ENCODE assay signal across 12 mouse cellular contexts in genomic region chr3:127375956-127376660, GRCm38 (mm10).
DNase-seq lines count a peak whose midpoint lies in the region; ATAC-seq lines count a peak whose summit lies in the region.
"Had no signal": no experiment of that assay in that cellular context is flagged by ENCODE, and none has a peak within 500 bp of the region (broad histone marks: within the 10 kb centered on the region; RNA-seq: fewer than 3 reads in every experiment).

No protein-coding gene starts in this region.

- no peak overlapping the region for H3K4me3 ChIP-seq in forebrain, embryonic 11.5 days (ENCODE audit: low read depth, low read length)
- no peak overlapping the region for H3K4me3 ChIP-seq in midbrain, embryonic 10.5 days
- H3K4me3 ChIP-seq: heart, adult 2 months; myocyte had no signal

- H3K9ac ChIP-seq in forebrain, embryonic 11.5 days (ENCODE audit: low read length) = no peak overlapping the region

- H3K4me2 ChIP-seq in forebrain, embryonic 11.5 days (ENCODE audit: low read depth, low read length, severe bottlenecking) = no peak overlapping the region; the same call in 1 of the 2 replicates

- ATAC-seq in forebrain, embryonic 11.5 days (replicated peaks; ENCODE audit: low FRiP score) = peak; percentile 57; the same call in 1 of the 2 replicates

- H3K9me3 ChIP-seq in forebrain, embryonic 11.5 days (ENCODE audit: control insufficient read depth, low read length) = peaks cover 3% of the 10 kb centered on the region; the same call in 1 of the 2 replicates
- peaks cover 6% of the 10 kb centered on the region; the same call in 1 of the 2 replicates for H3K9me3 ChIP-seq in midbrain, embryonic 10.5 days (replicated peaks)

- 0 out of 2 replicates have a peak overlapping the region, but pooled peaks have one; percentile 8 for H3K27ac ChIP-seq in forebrain, embryonic 11.5 days (ENCODE audit: low read depth, low read length)
- H3K27ac ChIP-seq in midbrain, embryonic 10.5 days (replicated peaks) = peak overlapping the region; percentile 13; the same call in 1 of the 2 replicates
- H3K27ac ChIP-seq: heart, adult 2 months had no signal

- H3K36me3 ChIP-seq in forebrain, embryonic 11.5 days (ENCODE audit: control insufficient read depth, insufficient read depth, low read length) = no peaks in the 10 kb centered on the region
- H3K36me3 ChIP-seq in midbrain, embryonic 10.5 days = no peaks in the 10 kb centered on the region

- H3K4me1 ChIP-seq in forebrain, embryonic 11.5 days (replicated peaks; ENCODE audit: control insufficient read depth, insufficient read depth, low read length) = peaks cover 7% of the 10 kb centered on the region; the same call in 1 of the 2 replicates
- peaks cover 18% of the 10 kb centered on the region for H3K4me1 ChIP-seq in midbrain, embryonic 10.5 days

- DNase-seq in Muller cell, postnatal 12 days (ENCODE audit: inconsistent ontology term) = peak; percentile 76
- peak; percentile 47 for DNase-seq in adrenal gland, postnatal 14 days
- no peak for DNase-seq in forebrain, embryonic 11.5 days (ENCODE audit: low spot score)
- DNase-seq in midbrain, embryonic 10.5 days (ENCODE audit: low spot score) = no peak
- no peak for DNase-seq in urinary bladder, postnatal 4 days (ENCODE audit: low spot score in 2 of 2)
- no peak for DNase-seq in kidney, postnatal 4 days
- no peak for DNase-seq in frontal cortex, postnatal 36 days (ENCODE audit: low spot score in 2 of 2)
- DNase-seq: cerebellum, adult 11-12 months; heart, adult 2 months; kidney, postnatal 25 days; lung, postnatal 10 days had no signal

- no peaks in the 10 kb centered on the region for H3K27me3 ChIP-seq in forebrain, embryonic 11.5 days (ENCODE audit: control insufficient read depth, insufficient read depth, low read length)
- no peaks in the 10 kb centered on the region for H3K27me3 ChIP-seq in midbrain, embryonic 10.5 days (ENCODE audit: low read depth, poor library complexity, severe bottlenecking)

- 23% methylated on average over 11 of the region's 11 CpGs for WGBS in forebrain, embryonic 11.5 days
- WGBS in midbrain, embryonic 10.5 days = 36% methylated on average over 11 of the region's 11 CpGs

Comparison
In these comparisons a context has a peak if more than half of its experiments do, and no peak if none do; other contexts are left out.
1. DNase-seq: peak in Muller cell, postnatal 12 days (single experiment) and adrenal gland, postnatal 14 days (single experiment); none in forebrain, embryonic 11.5 days (single experiment), midbrain, embryonic 10.5 days (single experiment), urinary bladder, postnatal 4 days (0 of 2), kidney, postnatal 4 days (0 of 2) and frontal cortex, postnatal 36 days (0 of 2).